Mouse (Mus musculus) stomach, postnatal 0 days (tissue): ENCODE measurements around the gene Esrrg. TPM values are rescaled to one million over a fixed set of nuclear protein-coding genes. Genes with fewer than 3 reads are reported as not detected.
A peak's percentile ranks its signal among the peaks of the same experiment; 100 is the strongest.

Experiments
- ATAC-seq: fragments of 200-750 bp; cut with Nextera tagmentation; 2 replicates; pipeline ENCODE4 v1.8.0; 2017; ENCODE audit not compliant: low FRiP score, low TSS enrichment
- DNase-seq: peaks from one replicate; pipeline ENCODE4 v3.0.0-alpha.2; 2016; ENCODE audit warnings: low spot score
- H3K27ac ChIP-seq: fragments of 300-500 bp; sonication (generic); replicated peaks from 2 replicates; pipeline ENCODE4 v1.5.1; 2014; ENCODE audit warnings: mild to moderate bottlenecking, control low read depth
- H3K27me3 ChIP-seq: fragments of 300-500 bp; sonication (generic); 2 replicates; pipeline ENCODE4 v1.6.1; 2014; ENCODE audit warnings: low read length; ENCODE audit not compliant: control insufficient read depth, insufficient read depth
- H3K36me3 ChIP-seq: fragments of 300-500 bp; sonication (generic); 2 replicates; pipeline ENCODE4 v1.6.1; 2014; ENCODE audit warnings: low read length, mixed read lengths; ENCODE audit not compliant: control insufficient read depth, insufficient read depth
- H3K4me1 ChIP-seq: fragments of 300-500 bp; sonication (generic); replicated peaks from 2 replicates; pipeline ENCODE4 v1.6.1; 2014; ENCODE audit warnings: antibody characterized with exemption; ENCODE audit not compliant: control insufficient read depth, insufficient read depth
- H3K4me2 ChIP-seq: fragments of 300-500 bp; sonication (generic); replicated peaks from 2 replicates; pipeline ENCODE4 v1.6.1; 2014; ENCODE audit warnings: low read depth, mild to moderate bottlenecking, control low read depth, moderate library complexity
- H3K4me3 ChIP-seq: fragments of 300-500 bp; sonication (generic); 2 replicates; pipeline ENCODE4 v1.5.1; 2014; ENCODE audit warnings: low read depth, low read length, control low read depth
- H3K9ac ChIP-seq: fragments of 300-500 bp; sonication (generic); 2 replicates; pipeline ENCODE4 v1.6.1; 2014; ENCODE audit warnings: mild to moderate bottlenecking, low read length, control low read depth, mixed read lengths
- H3K9me3 ChIP-seq: fragments of 300-500 bp; sonication (generic); 2 replicates; pipeline ENCODE4 v1.6.1; 2016; ENCODE audit warnings: low read length; ENCODE audit not compliant: control insufficient read depth
- CTCF ChIP-seq: IDR thresholded peaks from 2 replicates; pipeline ENCODE4 v1.5.1; 2016; ENCODE audit warnings: antibody characterized with exemption, low read depth, mild to moderate bottlenecking, moderate library complexity
- EP300 ChIP-seq: optimal IDR thresholded peaks from 2 replicates; pipeline ENCODE3; 2016; ENCODE audit warnings: antibody characterized with exemption
- WGBS: fragments of 180-500 bp; shearing (Covaris S2); extraction: QIAGEN DNeasy Blood & Tissue Kit; methylation state at CpG from one replicate; pipeline ENCODE4 v1.1.7; 2014; 5-methylcytosine and 5-hydroxymethylcytosine counted together
- polyA plus RNA-seq: library from polyadenylated mRNA; unstranded; fragments of >200 nt; fragmentation: Nextera tagmentation; extraction: Ambion mirVana; gene quantifications from 2 replicates; pipeline ENCODE4 v1.2.1, GENCODE M21; 2015

Gene Esrrg
- polyA plus RNA-seq, 1 experiment from 2014 or later: 7.4 TPM

GRCm38 (mm10) chr1:188057892-188058291 lies 449.3 kb downstream of the Esrrg start:
- Histone ChIP-seq H3K27ac (no peak overlapping the region), H3K4me3 (no peak overlapping the region), H3K4me2 (no peak overlapping the region), H3K9ac (no peak overlapping the region), H3K27me3 (no peaks in the 10 kb centered on the region), H3K9me3 (no peaks in the 10 kb centered on the region), H3K4me1 (no peaks in the 10 kb centered on the region), H3K36me3 (no peaks in the 10 kb centered on the region)
- WGBS: 60% methylated on average over 4 of the region's 4 CpGs
- TF ChIP-seq EP300 (no peak), CTCF (no peak)
- DNase-seq (no peak), ATAC-seq (no peak)

- WGBS: 82% methylated on average over 6 of the region's 6 CpGs
- no peaks in the 10 kb centered on the region for H3K27me3 ChIP-seq
- H3K9me3 ChIP-seq: no peaks in the 10 kb centered on the region
- ATAC-seq: no peak
- H3K9ac ChIP-seq: no peak overlapping the region
- DNase-seq: no peak
- no peaks in the 10 kb centered on the region for H3K36me3 ChIP-seq
- no peak overlapping the region for H3K4me2 ChIP-seq
- H3K27ac ChIP-seq: no peak overlapping the region
- no peaks in the 10 kb centered on the region for H3K4me1 ChIP-seq
- no peak overlapping the region for H3K4me3 ChIP-seq
- TF ChIP-seq CTCF: no peak
- TF ChIP-seq EP300: no peak
Observed at GRCm38 (mm10) chr1:188059006-188059405, 450.4 kb downstream of the Esrrg start.

- no peak overlapping the region for H3K4me3 ChIP-seq
- DNase-seq (no peak), ATAC-seq (no peak)
- no peak overlapping the region for H3K4me2 ChIP-seq
- H3K27me3 ChIP-seq: no peaks in the 10 kb centered on the region
- no peaks in the 10 kb centered on the region for H3K36me3 ChIP-seq
- H3K9me3 ChIP-seq: no peaks in the 10 kb centered on the region
- no peak overlapping the region for H3K27ac ChIP-seq
- H3K4me1 ChIP-seq: no peaks in the 10 kb centered on the region
- WGBS: 86% methylated on average over 7 of the region's 7 CpGs
- no peak for TF ChIP-seq CTCF
- no peak overlapping the region for H3K9ac ChIP-seq
Observed at GRCm38 (mm10) chr1:188060493-188060892, 451.9 kb downstream of the Esrrg start.

- Histone ChIP-seq H3K36me3 (no peaks in the 10 kb centered on the region), H3K9me3 (no peaks in the 10 kb centered on the region), H3K4me1 (no peaks in the 10 kb centered on the region), H3K4me3 (no peak overlapping the region), H3K9ac (no peak overlapping the region), H3K27ac (no peak overlapping the region), H3K27me3 (no peaks in the 10 kb centered on the region), H3K4me2 (no peak overlapping the region)
- WGBS: 56% methylated on average over 9 of the region's 9 CpGs
- DNase-seq: no peak
- ATAC-seq: no peak
- no peak for TF ChIP-seq CTCF
- TF ChIP-seq EP300: no peak
Observed at GRCm38 (mm10) chr1:188068833-188069232, 460.2 kb downstream of the Esrrg start.

- Histone ChIP-seq H3K4me2 (no peak overlapping the region), H3K4me1 (no peaks in the 10 kb centered on the region), H3K9me3 (no peaks in the 10 kb centered on the region), H3K27ac (no peak overlapping the region), H3K9ac (no peak overlapping the region), H3K4me3 (no peak overlapping the region), H3K36me3 (no peaks in the 10 kb centered on the region), H3K27me3 (no peaks in the 10 kb centered on the region)
- no peak for DNase-seq
- ATAC-seq: no peak
- TF ChIP-seq CTCF: peak; percentile 49
- no peak for TF ChIP-seq EP300
Observed at GRCm38 (mm10) chr1:188069849-188070248, 461.3 kb downstream of the Esrrg start.

- DNase-seq (peak; percentile 20), ATAC-seq (peak; percentile 56; the same call in 1 of the 2 replicates)
- Histone ChIP-seq H3K4me2 (no peak overlapping the region), H3K27me3 (no peaks in the 10 kb centered on the region), H3K4me1 (no peaks in the 10 kb centered on the region), H3K4me3 (no peak overlapping the region), H3K27ac (no peak overlapping the region), H3K36me3 (no peaks in the 10 kb centered on the region), H3K9ac (no peak overlapping the region), H3K9me3 (no peaks in the 10 kb centered on the region)
- 70% methylated on average over 11 of the region's 11 CpGs for WGBS
- no peak for TF ChIP-seq EP300
- no peak for TF ChIP-seq CTCF
Observed at GRCm38 (mm10) chr1:188077561-188078195, 469.1 kb downstream of the Esrrg start.
